Mouse (Mus musculus) lung, postnatal 0 days (tissue): Measurements from ENCODE around the gene Cd244a.

Experiments
- CTCF ChIP-seq: IDR thresholded peaks from 2 replicates; pipeline ENCODE4 v1.5.1; 2016; ENCODE audit warnings: antibody characterized with exemption, mild to moderate bottlenecking
- EP300 ChIP-seq: IDR thresholded peaks from 2 replicates; pipeline ENCODE4 v1.6.1; 2016; ENCODE audit warnings: antibody characterized with exemption, mild to moderate bottlenecking, control low read depth

- no peak for TF ChIP-seq CTCF
- TF ChIP-seq EP300 = no peak
Measured at GRCm38 (mm10) chr1:171647716-171648115, 88.7 kb downstream of the Cd244a start.
